Mouse (Mus musculus): ENCODE measurements around the gene Sox6. TPM values are rescaled to one million over a fixed set of nuclear protein-coding genes. Genes with fewer than 3 reads are reported as not detected.
A peak's percentile ranks its signal among the peaks of the same experiment; 100 is the strongest.

Gene Sox6
- polyA plus RNA-seq, 1 experiment from 2014 or later = 54.3 TPM

DNA sequence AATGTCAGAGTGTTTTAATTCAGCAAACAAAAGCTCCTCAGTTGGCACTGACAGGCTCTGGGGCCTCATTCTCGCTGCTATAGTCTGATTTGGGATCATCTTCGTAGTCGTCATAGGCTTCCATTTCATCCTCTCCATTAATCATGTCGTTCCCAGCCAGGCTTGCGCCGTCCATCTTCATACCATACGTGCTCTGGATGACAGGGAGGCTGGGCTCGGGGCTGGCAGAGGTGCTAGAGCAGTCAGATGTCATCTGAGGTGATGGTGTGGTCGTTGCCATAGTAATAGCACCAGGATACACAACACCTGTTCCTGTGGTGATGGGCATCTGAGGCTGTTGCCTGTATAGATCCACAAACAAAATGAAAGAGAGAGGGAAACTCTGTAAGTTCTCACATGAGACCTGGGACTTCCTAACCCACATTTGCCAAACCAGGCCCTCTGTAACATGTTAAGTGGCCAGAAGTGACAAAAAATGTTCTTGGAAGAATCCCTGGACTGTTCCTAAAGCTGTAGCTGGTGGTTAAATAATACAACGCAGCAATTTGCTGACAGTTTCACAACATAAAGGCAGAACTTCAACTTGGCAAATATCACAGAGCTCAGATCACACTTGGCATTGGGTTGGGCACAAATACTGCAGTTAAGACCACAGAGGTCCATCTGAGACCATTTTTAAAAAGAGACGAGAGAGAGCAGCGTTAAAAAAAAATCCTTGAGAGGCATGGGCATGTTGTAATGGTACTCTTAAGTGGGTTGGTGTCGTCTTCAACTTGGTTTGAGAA, 561.5 kb downstream of the Sox6 start:
- H3K36me3 ChIP-seq = no peaks in the 10 kb centered on the region; the same call in 1 of the 2 replicates
- H3K9ac ChIP-seq = no peak overlapping the region
- H3K4me2 ChIP-seq = no peak overlapping the region
- no peaks in the 10 kb centered on the region for H3K9me3 ChIP-seq
- H3K27me3 ChIP-seq = no peaks in the 10 kb centered on the region
- H3K27ac ChIP-seq = no peak overlapping the region
- peaks cover 8% of the 10 kb centered on the region; the same call in 1 of the 2 replicates for H3K4me1 ChIP-seq
- 59% methylated on average over 13 of the region's 13 CpGs for WGBS
- ATAC-seq (ENCODE audit: insufficient number of reproducible peaks, low FRiP score, low TSS enrichment, low read depth) = no peak
- no peak overlapping the region for H3K4me3 ChIP-seq

GRCm38 (mm10) chr7:115475176-115475575, 563.4 kb downstream of the Sox6 start:
- Histone ChIP-seq H3K36me3 (no peaks in the 10 kb centered on the region; the same call in 1 of the 2 replicates), H3K4me2 (no peak overlapping the region), H3K9me3 (no peaks in the 10 kb centered on the region), H3K27me3 (no peaks in the 10 kb centered on the region), H3K27ac (no peak overlapping the region), H3K9ac (no peak overlapping the region), H3K4me1 (peaks cover 8% of the 10 kb centered on the region; the same call in 1 of the 2 replicates), H3K4me3 (no peak overlapping the region)
- 64% methylated on average over 6 of the region's 6 CpGs for WGBS
- no peak for ATAC-seq (ENCODE audit: insufficient number of reproducible peaks, low FRiP score, low TSS enrichment, low read depth)

- ATAC-seq (ENCODE audit: insufficient number of reproducible peaks, low FRiP score, low TSS enrichment, low read depth) = peak; percentile 55; the same call in 1 of the 2 replicates
- no peak overlapping the region for H3K4me2 ChIP-seq
- H3K27me3 ChIP-seq = no peaks in the 10 kb centered on the region
- H3K36me3 ChIP-seq = no peaks in the 10 kb centered on the region; the same call in 1 of the 2 replicates
- no peak overlapping the region for H3K9ac ChIP-seq
- 36% methylated on average over 9 of the region's 9 CpGs for WGBS
- peak overlapping the region; percentile 22; the same call in 1 of the 2 replicates for H3K27ac ChIP-seq
- H3K9me3 ChIP-seq = no peaks in the 10 kb centered on the region
- H3K4me1 ChIP-seq = peaks cover 8% of the 10 kb centered on the region; the same call in 1 of the 2 replicates
- no peak overlapping the region for H3K4me3 ChIP-seq
Observed at GRCm38 (mm10) chr7:115474115-115474514, 564.5 kb downstream of the Sox6 start.

GRCm38 (mm10) chr7:115472850-115473249, 565.7 kb downstream of the Sox6 start:
- no peak overlapping the region for H3K4me3 ChIP-seq
- H3K9me3 ChIP-seq = no peaks in the 10 kb centered on the region
- 72% methylated on average over 3 of the region's 3 CpGs for WGBS
- H3K9ac ChIP-seq = no peak overlapping the region
- no peak for ATAC-seq (ENCODE audit: insufficient number of reproducible peaks, low FRiP score, low TSS enrichment, low read depth)
- H3K27me3 ChIP-seq = no peaks in the 10 kb centered on the region
- 0 out of 2 replicates have a peak overlapping the region, but pooled peaks have one; percentile 27 for H3K27ac ChIP-seq
- no peaks in the 10 kb centered on the region; the same call in 1 of the 2 replicates for H3K36me3 ChIP-seq
- no peak overlapping the region for H3K4me2 ChIP-seq
- H3K4me1 ChIP-seq = peaks cover 8% of the 10 kb centered on the region; the same call in 1 of the 2 replicates

GRCm38 (mm10) chr7:115471521-115471920, 567.1 kb downstream of the Sox6 start:
- ATAC-seq (ENCODE audit: insufficient number of reproducible peaks, low FRiP score, low TSS enrichment, low read depth) = no peak
- no peaks in the 10 kb centered on the region; the same call in 1 of the 2 replicates for H3K36me3 ChIP-seq
- H3K4me2 ChIP-seq = no peak overlapping the region
- 61% methylated on average over 3 of the region's 3 CpGs for WGBS
- no peaks in the 10 kb centered on the region for H3K9me3 ChIP-seq
- H3K4me3 ChIP-seq = no peak overlapping the region
- H3K9ac ChIP-seq = no peak overlapping the region
- no peak overlapping the region for H3K27ac ChIP-seq
- H3K4me1 ChIP-seq = peaks cover 8% of the 10 kb centered on the region; the same call in 1 of the 2 replicates
- H3K27me3 ChIP-seq = no peaks in the 10 kb centered on the region

GRCm38 (mm10) chr7:115466811-115467210, 571.8 kb downstream of the Sox6 start:
- ATAC-seq (ENCODE audit: insufficient number of reproducible peaks, low FRiP score, low TSS enrichment, low read depth) = no peak
- no peak overlapping the region for H3K4me3 ChIP-seq
- H3K4me2 ChIP-seq = no peak overlapping the region
- H3K27me3 ChIP-seq = no peaks in the 10 kb centered on the region
- no peak overlapping the region for H3K27ac ChIP-seq
- 39% methylated on average over 6 of the region's 6 CpGs for WGBS
- no peaks in the 10 kb centered on the region for H3K9me3 ChIP-seq
- H3K36me3 ChIP-seq = no peaks in the 10 kb centered on the region
- no peaks in the 10 kb centered on the region for H3K4me1 ChIP-seq
- H3K9ac ChIP-seq = no peak overlapping the region

DNA sequence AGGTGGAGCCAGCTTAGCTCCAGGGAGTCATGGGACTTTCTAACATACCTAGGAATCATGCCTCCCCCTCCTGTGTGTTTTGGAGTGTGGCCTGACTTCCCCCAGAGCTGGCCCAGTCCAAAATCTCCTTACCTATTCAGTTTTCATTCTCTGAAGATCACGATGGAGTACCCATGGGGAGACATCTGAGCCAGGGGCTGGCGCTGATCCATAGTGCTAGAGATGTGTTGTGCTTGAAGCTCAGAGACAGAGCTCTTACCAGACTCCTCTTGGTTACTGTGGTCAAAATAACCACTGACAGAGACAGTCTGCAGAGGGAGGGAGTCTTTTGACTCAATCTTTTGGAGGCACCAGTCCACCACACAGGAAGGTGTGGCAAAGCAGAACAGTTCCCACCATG, 575.2 kb downstream of the Sox6 start:
- no peaks in the 10 kb centered on the region for H3K4me1 ChIP-seq
- no peaks in the 10 kb centered on the region for H3K9me3 ChIP-seq
- no peak overlapping the region for H3K27ac ChIP-seq
- H3K36me3 ChIP-seq = no peaks in the 10 kb centered on the region
- H3K4me2 ChIP-seq = no peak overlapping the region
- H3K27me3 ChIP-seq = no peaks in the 10 kb centered on the region
- no peak overlapping the region for H3K9ac ChIP-seq
- H3K4me3 ChIP-seq = no peak overlapping the region
- WGBS = 73% methylated on average over 2 of the region's 2 CpGs
- ATAC-seq (ENCODE audit: insufficient number of reproducible peaks, low FRiP score, low TSS enrichment, low read depth) = no peak

- WGBS = 33% methylated on average over 4 of the region's 4 CpGs
Observed at GRCm38 (mm10) chr7:115462276-115462675, 576.3 kb downstream of the Sox6 start.

DNA sequence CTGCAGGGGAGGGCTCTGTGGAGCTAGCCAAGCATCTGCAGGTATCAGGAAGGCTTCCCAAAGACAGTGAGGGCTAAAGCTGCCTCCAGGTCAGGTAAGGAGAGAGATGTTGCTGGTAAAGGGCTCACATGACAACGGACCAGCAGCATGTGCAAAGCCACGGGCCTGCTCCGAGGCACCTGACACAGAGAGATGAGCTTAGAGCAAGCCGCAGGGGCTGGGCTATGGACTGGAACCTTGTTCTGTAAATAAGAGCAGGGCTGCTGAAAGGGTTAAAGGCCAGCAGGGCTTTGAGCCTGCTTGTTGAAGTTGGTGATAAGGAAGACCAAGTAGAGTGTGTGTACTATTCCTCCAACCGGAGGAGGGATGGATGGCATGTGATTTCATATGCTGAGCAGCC, 583.6 kb downstream of the Sox6 start:
- ATAC-seq (ENCODE audit: insufficient number of reproducible peaks, low FRiP score, low TSS enrichment, low read depth) = no peak
- 88% methylated on average over 5 of the region's 5 CpGs for WGBS
- no peak overlapping the region for H3K27ac ChIP-seq

More at GRCm38 (mm10) chr7:115462276-115462675, 576.3 kb downstream of the Sox6 start:
- no peaks in the 10 kb centered on the region for H3K27me3 ChIP-seq
- no peak overlapping the region for H3K9ac ChIP-seq
- ATAC-seq (ENCODE audit: insufficient number of reproducible peaks, low FRiP score, low TSS enrichment, low read depth) = no peak
- H3K27ac ChIP-seq = no peak overlapping the region
- H3K4me1 ChIP-seq = no peaks in the 10 kb centered on the region
- H3K9me3 ChIP-seq = no peaks in the 10 kb centered on the region
- no peak overlapping the region for H3K4me3 ChIP-seq
- H3K36me3 ChIP-seq = no peaks in the 10 kb centered on the region
- H3K4me2 ChIP-seq = no peak overlapping the region

GRCm38 (mm10) chr7:115453713-115454073, 584.9 kb downstream of the Sox6 start:
- Histone ChIP-seq H3K27me3 (peaks cover 3% of the 10 kb centered on the region; the same call in 1 of the 2 replicates), H3K27ac (peak overlapping the region; percentile 38; the same call in 1 of the 2 replicates), H3K9ac (no peak overlapping the region)

More for the DNA sequence above, 583.6 kb downstream of the Sox6 start:
- Histone ChIP-seq H3K4me3 (no peak overlapping the region), H3K4me1 (peaks cover 23% of the 10 kb centered on the region), H3K9me3 (no peaks in the 10 kb centered on the region), H3K4me2 (no peak overlapping the region), H3K9ac (no peak overlapping the region), H3K27me3 (peaks cover 3% of the 10 kb centered on the region; the same call in 1 of the 2 replicates), H3K36me3 (no peaks in the 10 kb centered on the region)

DNA sequence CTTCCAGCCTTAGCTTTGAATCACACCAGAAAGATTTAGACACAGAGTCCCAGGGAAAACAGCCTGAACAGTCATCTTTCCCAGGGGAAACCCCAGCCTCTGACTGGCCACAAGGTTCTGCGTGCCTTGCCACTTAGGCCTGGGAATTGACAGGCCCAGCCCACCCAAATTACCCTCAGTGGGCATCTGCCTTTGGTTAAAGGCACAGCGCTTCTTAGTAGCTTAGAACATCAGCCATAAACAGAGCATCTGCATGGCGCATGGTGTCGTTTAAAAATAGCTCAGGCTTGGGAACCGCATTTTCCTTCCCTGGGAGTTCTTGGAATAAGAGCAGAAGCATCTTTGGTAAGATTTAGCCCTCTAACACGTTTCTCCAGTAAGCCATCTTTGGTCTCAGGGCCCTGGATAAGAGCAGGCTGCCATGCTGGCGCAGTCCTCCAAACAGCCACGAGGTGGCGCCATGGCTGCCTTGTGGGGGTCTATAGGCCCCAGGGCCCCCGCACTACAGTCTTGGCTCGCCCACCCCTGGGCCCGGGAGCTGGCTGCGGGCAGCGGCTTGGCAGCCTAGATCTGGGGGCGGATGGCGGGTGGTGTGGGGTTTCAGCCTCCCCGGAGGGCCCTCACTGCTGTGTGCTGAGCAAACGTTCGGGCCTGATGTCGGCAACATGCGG, 585.4 kb downstream of the Sox6 start:
- no peak overlapping the region for H3K9ac ChIP-seq
- 11% methylated on average over 21 of the region's 21 CpGs for WGBS
- peak; percentile 90 for ATAC-seq (ENCODE audit: insufficient number of reproducible peaks, low FRiP score, low TSS enrichment, low read depth)
- H3K36me3 ChIP-seq = no peaks in the 10 kb centered on the region
- no peak overlapping the region for H3K4me3 ChIP-seq
- peak overlapping the region; percentile 19; the same call in 1 of the 2 replicates for H3K4me2 ChIP-seq
- H3K27ac ChIP-seq = peak overlapping the region; percentile 38; the same call in 1 of the 2 replicates
- no peaks in the 10 kb centered on the region for H3K9me3 ChIP-seq
- peaks cover 26% of the 10 kb centered on the region for H3K4me1 ChIP-seq
- H3K27me3 ChIP-seq = peaks cover 3% of the 10 kb centered on the region; the same call in 1 of the 2 replicates

More at GRCm38 (mm10) chr7:115453713-115454073, 584.9 kb downstream of the Sox6 start:
- H3K9me3 ChIP-seq = no peaks in the 10 kb centered on the region
- 43% methylated on average over 7 of the region's 7 CpGs for WGBS
- peaks cover 26% of the 10 kb centered on the region for H3K4me1 ChIP-seq
- no peak overlapping the region for H3K4me3 ChIP-seq
- ATAC-seq (ENCODE audit: insufficient number of reproducible peaks, low FRiP score, low TSS enrichment, low read depth) = 0 out of 2 replicates have a peak, but pooled peaks have one; percentile 4
- H3K4me2 ChIP-seq = peak overlapping the region; percentile 19; the same call in 1 of the 2 replicates
- no peaks in the 10 kb centered on the region for H3K36me3 ChIP-seq

Measured in limb, embryonic 15.5 days (tissue).